Mouse (Mus musculus): ENCODE data around the gene Sorcs3. TPM values are rescaled to one million over a fixed set of nuclear protein-coding genes. Genes with fewer than 3 reads are reported as not detected.

Gene Sorcs3
- polyA plus RNA-seq, 1 experiment from 2014 or later: 0.46 TPM

DNA sequence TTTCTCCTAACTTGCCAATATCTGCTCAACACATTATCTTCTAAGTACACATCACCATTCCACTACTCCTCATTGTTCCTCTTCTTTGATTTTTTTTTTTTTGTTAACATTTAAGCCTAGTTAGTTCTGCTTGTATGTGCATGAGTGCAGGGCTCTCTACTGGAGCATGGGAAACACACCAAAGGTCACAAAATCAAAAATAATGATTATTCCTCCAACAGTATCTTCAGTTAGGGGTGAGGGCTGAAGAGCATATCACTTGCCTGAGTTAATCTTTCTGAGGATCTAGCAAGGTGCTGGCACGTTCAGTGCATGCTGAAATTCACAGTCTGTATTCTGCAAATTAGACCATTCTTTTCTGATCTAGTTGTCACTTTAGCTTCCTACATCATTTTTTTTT lies 644.6 kb downstream of the Sorcs3 start:
- no peak for ATAC-seq (ENCODE audit: insufficient number of reproducible peaks, low FRiP score)
- H3K4me3 ChIP-seq: no peak overlapping the region
- no peaks in the 10 kb centered on the region for H3K9me3 ChIP-seq (replicated peaks)
- H3K4me2 ChIP-seq: no peak overlapping the region
- H3K4me1 ChIP-seq (replicated peaks): no peaks in the 10 kb centered on the region
- H3K36me3 ChIP-seq: no peaks in the 10 kb centered on the region
- H3K27ac ChIP-seq (ENCODE audit: poor library complexity, severe bottlenecking): no peak overlapping the region
- WGBS: 64% methylated on average over 1 of the region's 1 CpGs
- no peaks in the 10 kb centered on the region for H3K27me3 ChIP-seq (replicated peaks)
- H3K9ac ChIP-seq: no peak overlapping the region

All from heart, embryonic 12.5 days (tissue).